Mouse (Mus musculus): ENCODE results near the gene Mbnl2. TPM values are rescaled to one million over a fixed set of nuclear protein-coding genes. Genes with fewer than 3 reads are reported as not detected.
A peak's percentile ranks its signal among the peaks of the same experiment; 100 is the strongest.

Gene Mbnl2
- polyA plus RNA-seq, 1 experiment: 41.7 TPM

- Histone ChIP-seq H3K36me3 (ENCODE audit: control insufficient read depth, insufficient read depth, low read length) (peaks cover 4% of the 10 kb centered on the region), H3K27me3 (ENCODE audit: control insufficient read depth, insufficient read depth, low read length) (no peaks in the 10 kb centered on the region), H3K27ac (ENCODE audit: insufficient read depth, low read depth, low read length) (no peak overlapping the region), H3K4me1 (ENCODE audit: control insufficient read depth, insufficient read depth, insufficient read length, low read length) (peaks cover 37% of the 10 kb centered on the region), H3K4me3 (ENCODE audit: low read depth, low read length) (no peak overlapping the region)
- TF ChIP-seq CTCF (IDR thresholded peaks at IDR 0.05; ENCODE audit: extremely low read depth, insufficient read length, insufficient replicate concordance, low read depth, low read length) (no peak), POLR2A (IDR thresholded peaks at IDR 0.05; ENCODE audit: low read depth, low read length) (no peak)
- 81% methylated on average over 5 of the region's 5 CpGs for WGBS
Observed at GRCm38 (mm10) chr14:120284504-120284903, 9.0 kb downstream of the Mbnl2 start.

GRCm38 (mm10) chr14:120287121-120287986 lies 11.9 kb downstream of the Mbnl2 start:
- Histone ChIP-seq H3K4me1 (ENCODE audit: control insufficient read depth, insufficient read depth, insufficient read length, low read length) (peaks cover 47% of the 10 kb centered on the region), H3K27me3 (ENCODE audit: control insufficient read depth, insufficient read depth, low read length) (no peaks in the 10 kb centered on the region), H3K4me3 (ENCODE audit: low read depth, low read length) (no peak overlapping the region), H3K36me3 (ENCODE audit: control insufficient read depth, insufficient read depth, low read length) (peaks cover 6% of the 10 kb centered on the region), H3K27ac (ENCODE audit: insufficient read depth, low read depth, low read length) (no peak overlapping the region)
- WGBS: 67% methylated on average over 21 of the region's 21 CpGs
- TF ChIP-seq CTCF (IDR thresholded peaks at IDR 0.05; ENCODE audit: extremely low read depth, insufficient read length, insufficient replicate concordance, low read depth, low read length) (no peak), POLR2A (IDR thresholded peaks at IDR 0.05; ENCODE audit: low read depth, low read length) (no peak)

- Histone ChIP-seq H3K4me1 (ENCODE audit: control insufficient read depth, insufficient read depth, insufficient read length, low read length) (peaks cover 49% of the 10 kb centered on the region), H3K36me3 (ENCODE audit: control insufficient read depth, insufficient read depth, low read length) (peaks cover 6% of the 10 kb centered on the region), H3K4me3 (ENCODE audit: low read depth, low read length) (no peak overlapping the region), H3K27ac (ENCODE audit: insufficient read depth, low read depth, low read length) (no peak overlapping the region), H3K27me3 (ENCODE audit: control insufficient read depth, insufficient read depth, low read length) (no peaks in the 10 kb centered on the region)
- TF ChIP-seq POLR2A (IDR thresholded peaks at IDR 0.05; ENCODE audit: low read depth, low read length) (no peak), CTCF (IDR thresholded peaks at IDR 0.05; ENCODE audit: extremely low read depth, insufficient read length, insufficient replicate concordance, low read depth, low read length) (no peak)
Observed at GRCm38 (mm10) chr14:120287987-120288275, 12.5 kb downstream of the Mbnl2 start.

GRCm38 (mm10) chr14:120288378-120289002 lies 13.0 kb downstream of the Mbnl2 start:
- Histone ChIP-seq H3K4me3 (ENCODE audit: low read depth, low read length) (no peak overlapping the region), H3K4me1 (ENCODE audit: control insufficient read depth, insufficient read depth, insufficient read length, low read length) (peaks cover 52% of the 10 kb centered on the region), H3K36me3 (ENCODE audit: control insufficient read depth, insufficient read depth, low read length) (peaks cover 6% of the 10 kb centered on the region), H3K27ac (ENCODE audit: insufficient read depth, low read depth, low read length) (no peak overlapping the region), H3K27me3 (ENCODE audit: control insufficient read depth, insufficient read depth, low read length) (no peaks in the 10 kb centered on the region)
- TF ChIP-seq POLR2A (IDR thresholded peaks at IDR 0.05; ENCODE audit: low read depth, low read length) (no peak), CTCF (IDR thresholded peaks at IDR 0.05; ENCODE audit: extremely low read depth, insufficient read length, insufficient replicate concordance, low read depth, low read length) (no peak)
- 71% methylated on average over 10 of the region's 10 CpGs for WGBS

GRCm38 (mm10) chr14:120289065-120289464 lies 13.6 kb downstream of the Mbnl2 start:
- 69% methylated on average over 9 of the region's 9 CpGs for WGBS
- Histone ChIP-seq H3K27ac (ENCODE audit: insufficient read depth, low read depth, low read length) (peak overlapping the region; percentile 29), H3K27me3 (ENCODE audit: control insufficient read depth, insufficient read depth, low read length) (no peaks in the 10 kb centered on the region), H3K4me1 (ENCODE audit: control insufficient read depth, insufficient read depth, insufficient read length, low read length) (peaks cover 48% of the 10 kb centered on the region), H3K36me3 (ENCODE audit: control insufficient read depth, insufficient read depth, low read length) (peaks cover 6% of the 10 kb centered on the region), H3K4me3 (ENCODE audit: low read depth, low read length) (no peak overlapping the region)
- TF ChIP-seq POLR2A (IDR thresholded peaks at IDR 0.05; ENCODE audit: low read depth, low read length) (no peak), CTCF (IDR thresholded peaks at IDR 0.05; ENCODE audit: extremely low read depth, insufficient read length, insufficient replicate concordance, low read depth, low read length) (no peak)

- peak overlapping the region; percentile 29 for H3K27ac ChIP-seq (ENCODE audit: insufficient read depth, low read depth, low read length)
- peaks cover 46% of the 10 kb centered on the region for H3K4me1 ChIP-seq (ENCODE audit: control insufficient read depth, insufficient read depth, insufficient read length, low read length)
- WGBS: 79% methylated on average over 7 of the region's 7 CpGs
- no peaks in the 10 kb centered on the region for H3K27me3 ChIP-seq (ENCODE audit: control insufficient read depth, insufficient read depth, low read length)
- peaks cover 4% of the 10 kb centered on the region for H3K36me3 ChIP-seq (ENCODE audit: control insufficient read depth, insufficient read depth, low read length)
- TF ChIP-seq CTCF (IDR thresholded peaks at IDR 0.05; ENCODE audit: extremely low read depth, insufficient read length, insufficient replicate concordance, low read depth, low read length) (no peak), POLR2A (IDR thresholded peaks at IDR 0.05; ENCODE audit: low read depth, low read length) (no peak)
- no peak overlapping the region for H3K4me3 ChIP-seq (ENCODE audit: low read depth, low read length)
Observed at GRCm38 (mm10) chr14:120289528-120289927, 14.1 kb downstream of the Mbnl2 start.

- Histone ChIP-seq H3K4me3 (ENCODE audit: low read depth, low read length) (no peak overlapping the region), H3K36me3 (ENCODE audit: control insufficient read depth, insufficient read depth, low read length) (peaks cover 4% of the 10 kb centered on the region), H3K27me3 (ENCODE audit: control insufficient read depth, insufficient read depth, low read length) (no peaks in the 10 kb centered on the region), H3K4me1 (ENCODE audit: control insufficient read depth, insufficient read depth, insufficient read length, low read length) (peaks cover 46% of the 10 kb centered on the region), H3K27ac (ENCODE audit: insufficient read depth, low read depth, low read length) (no peak overlapping the region)
- WGBS: 54% methylated on average over 13 of the region's 13 CpGs
- TF ChIP-seq POLR2A (IDR thresholded peaks at IDR 0.05; ENCODE audit: low read depth, low read length): no peak
- TF ChIP-seq CTCF (IDR thresholded peaks at IDR 0.05; ENCODE audit: extremely low read depth, insufficient read length, insufficient replicate concordance, low read depth, low read length): no peak
Observed at GRCm38 (mm10) chr14:120291226-120291757, 15.8 kb downstream of the Mbnl2 start.

Measured in small intestine, adult 2 months (tissue).